Mouse (Mus musculus): Measurements from ENCODE around the gene Dennd5b.
A peak's percentile ranks its signal among the peaks of the same experiment; 100 is the strongest.
"Not testable (repeated sequence)": the region's sequence is repeated elsewhere in the genome, so short reads cannot be mapped to it uniquely, and the experiment has no call there.

The Dennd5b gene

DNA sequence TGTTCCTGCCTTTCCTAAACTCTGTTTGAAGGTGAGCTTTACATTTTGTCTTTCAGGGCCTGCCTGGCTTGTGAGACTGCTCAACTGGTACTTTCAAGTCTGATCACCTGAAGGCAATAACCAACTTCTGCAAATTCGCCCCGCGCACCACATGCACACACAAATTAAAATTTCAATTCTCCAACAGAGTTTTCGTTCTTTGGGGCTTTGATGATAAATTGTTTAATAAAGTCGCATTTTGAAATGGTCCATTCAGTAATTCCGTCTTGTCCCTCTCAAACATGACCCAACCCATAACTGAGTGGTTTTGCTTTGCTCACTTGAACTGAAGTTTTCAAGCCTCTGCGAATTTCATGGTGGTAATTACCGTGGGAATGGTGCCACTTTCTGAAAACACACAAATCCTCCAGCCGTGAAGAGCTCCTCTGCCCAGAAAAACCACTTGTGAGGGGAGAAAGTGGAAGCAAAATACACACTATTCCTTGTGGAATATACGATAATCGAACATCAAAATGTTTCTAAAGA, 154.5 kb downstream of the Dennd5b start:
- no peak for DNase-seq (ENCODE audit: low spot score in 2 of 2)

DNA sequence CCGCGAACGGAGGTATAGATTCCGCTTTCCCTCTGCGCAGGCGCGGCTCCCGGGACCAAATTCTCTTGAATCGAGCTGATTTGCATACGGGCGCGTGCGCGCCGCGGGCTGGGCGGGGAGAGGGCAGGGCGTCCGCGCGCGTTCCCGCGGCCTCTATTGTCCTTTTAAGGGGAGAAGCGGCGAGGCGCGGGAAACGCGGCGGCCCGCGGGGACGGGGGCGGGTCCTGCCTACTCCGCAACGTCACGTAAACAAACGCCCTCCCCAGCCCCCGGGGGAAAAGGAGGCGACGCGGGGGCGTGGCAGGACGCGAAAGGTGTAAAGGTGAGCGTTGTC, 155.1 kb downstream of the Dennd5b start, which contains the start of gene Sinhcaf:
Sinhcaf (minus strand) TSS at position 59 of the 334 bp plus-strand sequence.
- DNase-seq (ENCODE audit: low spot score in 2 of 2): peak; percentile 97

DNA sequence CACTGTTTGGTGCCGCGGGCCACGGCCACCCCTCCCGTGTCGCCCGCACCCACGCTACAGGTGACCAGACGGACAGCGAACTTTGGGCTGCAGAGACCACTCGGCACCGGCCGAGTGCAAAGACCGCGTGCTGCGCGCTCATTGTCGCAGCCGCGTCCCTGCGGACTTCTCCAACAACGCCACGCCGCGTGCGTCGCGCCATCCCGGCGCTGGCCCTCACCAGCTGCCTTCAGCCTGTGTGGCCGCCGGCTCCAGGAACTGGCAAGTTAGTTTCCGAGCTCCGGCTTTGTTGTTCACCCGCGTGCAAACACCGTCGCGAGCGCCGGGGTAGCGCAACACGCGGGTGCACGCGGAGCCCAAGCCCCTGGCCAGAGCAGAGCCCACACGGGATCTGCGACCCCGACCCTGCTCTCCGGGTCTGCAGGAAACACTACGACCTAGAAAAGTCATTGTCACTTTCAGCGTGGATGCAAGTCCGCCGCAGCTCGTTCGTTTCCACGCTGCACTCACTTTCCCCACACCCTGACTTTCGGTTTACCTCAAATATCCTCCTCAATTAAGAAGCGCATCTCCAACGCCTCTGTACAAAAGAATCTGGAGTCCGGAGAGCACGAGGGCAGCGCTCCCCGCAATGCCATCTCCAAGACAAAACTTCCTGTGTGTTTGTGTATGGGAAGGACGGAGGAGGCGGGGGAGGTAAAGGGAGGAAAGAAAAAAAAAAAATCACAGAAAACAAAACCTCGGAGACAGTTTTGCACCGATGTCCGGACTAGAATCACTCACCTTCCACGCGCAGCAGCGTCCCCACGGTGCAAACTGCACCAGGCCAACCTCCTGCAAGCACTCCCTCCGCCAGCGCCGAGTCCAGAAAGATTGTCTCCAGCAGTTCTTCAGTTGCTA, 155.7 kb downstream of the Dennd5b start:
- peak; percentile 10 for DNase-seq (ENCODE audit: low spot score in 2 of 2)

DNA sequence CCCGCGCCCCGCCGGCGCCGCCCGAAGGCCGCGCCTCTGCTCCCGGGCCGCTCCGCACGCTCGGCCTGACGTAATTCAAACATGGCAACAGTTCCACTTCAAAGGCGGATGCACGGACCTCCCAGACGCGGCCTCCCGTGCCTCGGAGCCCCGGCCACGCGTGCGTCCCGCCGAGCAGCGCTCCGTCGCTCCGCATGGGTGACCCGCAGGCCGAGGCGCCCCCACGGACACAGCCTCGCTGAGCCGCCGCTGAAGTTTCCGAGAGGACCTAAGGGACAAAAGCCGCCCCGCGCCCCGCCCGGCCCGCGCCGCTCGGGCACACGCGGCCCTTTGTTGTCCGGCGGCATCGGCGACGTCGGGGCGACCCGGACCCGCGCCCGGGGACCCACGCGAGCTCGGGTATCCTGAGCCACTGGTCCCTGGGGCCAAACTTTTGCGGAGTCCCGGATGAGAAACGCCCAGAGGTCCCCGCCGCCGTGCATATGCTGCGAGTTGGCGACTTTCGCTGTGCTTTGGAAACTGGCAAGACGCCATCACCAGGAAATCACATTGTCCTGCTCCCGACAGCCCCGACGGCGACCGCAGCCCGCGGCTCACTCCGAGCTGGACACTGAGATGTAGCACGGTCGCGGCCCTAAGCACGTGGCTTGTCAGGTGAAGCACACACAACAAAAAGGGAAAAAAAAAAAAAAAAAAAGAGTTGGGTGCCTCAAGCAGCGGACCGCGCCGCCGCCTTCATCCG, 156.5 kb downstream of the Dennd5b start:
- DNase-seq (ENCODE audit: low spot score in 2 of 2): peak; percentile 53 to 56

DNA sequence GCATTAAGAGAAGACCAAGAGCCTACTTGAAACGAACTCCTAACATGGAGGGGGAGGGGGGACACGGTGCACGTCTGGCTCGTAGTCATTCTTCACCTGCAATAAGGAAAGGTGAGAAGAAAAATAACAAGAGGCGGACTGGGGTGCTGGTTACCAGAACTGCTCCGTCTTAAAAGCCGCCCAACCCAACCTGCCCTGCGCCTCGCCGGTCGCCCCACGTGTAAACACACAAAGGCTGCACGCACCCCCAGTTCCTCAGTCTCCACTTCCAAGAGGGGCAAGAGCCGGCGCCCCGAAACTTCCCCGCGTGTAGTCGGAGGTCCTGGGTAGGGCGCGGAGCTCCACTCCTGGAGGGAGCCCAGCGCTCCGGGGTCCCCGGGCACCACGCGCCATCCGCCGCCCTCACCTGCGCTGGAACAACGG, 157.1 kb downstream of the Dennd5b start:
- no peak for DNase-seq (ENCODE audit: low spot score in 2 of 2)

DNA sequence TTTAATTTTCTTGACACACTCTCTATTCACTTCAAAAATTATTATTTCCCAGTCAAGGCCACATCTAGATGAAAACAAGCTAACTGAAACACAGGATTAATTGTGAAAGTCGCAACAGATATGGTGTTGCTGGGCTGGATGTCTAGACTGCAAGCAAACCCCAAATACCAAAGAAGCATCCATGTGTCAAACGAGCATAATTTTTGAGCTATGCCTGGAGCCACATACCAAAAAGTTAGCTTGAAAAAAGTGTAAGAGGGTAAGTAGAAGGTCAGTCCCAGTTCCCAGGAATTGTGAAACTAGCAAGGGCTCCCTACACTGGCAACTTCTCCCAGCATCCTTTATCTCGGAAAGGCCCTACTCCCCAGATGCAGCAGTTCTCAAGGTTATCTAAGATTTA, 157.8 kb downstream of the Dennd5b start:
- no peak for DNase-seq (ENCODE audit: low spot score in 2 of 2)

DNA sequence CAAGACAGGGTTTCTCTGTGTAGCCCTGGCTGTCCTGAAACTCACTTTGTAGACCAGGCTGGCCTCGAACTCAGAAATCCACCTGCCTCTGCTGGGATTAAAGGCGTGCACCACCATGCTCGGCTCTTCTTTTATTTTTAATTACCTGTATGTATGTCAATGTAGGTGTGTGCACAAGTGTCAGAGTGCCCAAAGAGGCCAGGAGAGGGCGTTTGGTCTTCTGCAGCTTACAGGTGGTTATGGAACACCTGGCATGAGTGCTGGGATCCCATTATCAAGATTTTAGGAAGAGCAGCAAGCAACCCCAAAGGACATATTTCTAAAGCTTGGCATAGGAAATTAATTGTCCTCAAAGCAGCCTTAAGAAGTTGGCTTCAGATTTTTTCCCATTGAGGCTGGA, 159.1 kb downstream of the Dennd5b start:
- DNase-seq (ENCODE audit: low spot score in 2 of 2): no peak

DNA sequence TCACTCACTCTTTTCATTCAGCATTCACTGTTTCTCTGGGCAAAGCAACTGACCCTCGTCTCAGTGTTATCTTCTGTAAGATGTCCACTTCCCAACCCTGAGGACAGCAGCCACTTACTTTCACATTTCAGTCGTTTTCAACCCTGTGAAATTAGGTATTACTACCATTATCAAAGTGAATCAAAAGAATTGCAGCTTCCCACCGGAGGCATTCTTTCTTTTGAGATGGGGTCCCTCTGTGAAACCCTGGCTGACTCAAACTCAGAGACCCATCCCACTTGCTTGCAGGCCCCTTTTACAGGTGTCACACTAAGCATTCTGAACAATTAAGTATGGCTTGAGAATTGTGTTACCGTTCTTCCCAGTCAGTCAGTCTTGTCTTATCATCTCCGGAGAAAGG, 159.6 kb downstream of the Dennd5b start:
- no peak for DNase-seq (ENCODE audit: low spot score in 2 of 2)

DNA sequence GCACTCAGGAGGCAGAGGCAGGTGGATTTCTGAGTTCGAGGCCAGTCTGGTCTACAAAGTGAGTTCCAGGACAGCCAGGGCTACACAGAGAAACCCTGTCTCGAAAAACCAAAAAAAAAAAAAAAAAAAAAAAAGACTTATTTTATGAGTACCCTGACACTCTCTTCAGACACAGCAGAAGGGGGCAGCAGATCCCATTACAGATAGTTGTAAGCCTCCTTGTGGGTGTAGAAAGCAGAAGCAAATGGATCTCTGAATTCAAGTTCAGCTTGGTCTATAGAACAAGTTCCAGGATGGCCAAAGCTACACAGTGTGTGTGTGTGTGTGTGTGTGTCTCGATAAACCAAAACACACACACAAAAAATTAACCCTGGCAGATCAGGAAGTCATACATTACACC, 161.1 kb downstream of the Dennd5b start:
- not testable (repeated sequence) for DNase-seq (ENCODE audit: low spot score in 2 of 2)
